Comparison of ENCODE assay signal across 8 mouse cellular contexts in the genomic region with DNA sequence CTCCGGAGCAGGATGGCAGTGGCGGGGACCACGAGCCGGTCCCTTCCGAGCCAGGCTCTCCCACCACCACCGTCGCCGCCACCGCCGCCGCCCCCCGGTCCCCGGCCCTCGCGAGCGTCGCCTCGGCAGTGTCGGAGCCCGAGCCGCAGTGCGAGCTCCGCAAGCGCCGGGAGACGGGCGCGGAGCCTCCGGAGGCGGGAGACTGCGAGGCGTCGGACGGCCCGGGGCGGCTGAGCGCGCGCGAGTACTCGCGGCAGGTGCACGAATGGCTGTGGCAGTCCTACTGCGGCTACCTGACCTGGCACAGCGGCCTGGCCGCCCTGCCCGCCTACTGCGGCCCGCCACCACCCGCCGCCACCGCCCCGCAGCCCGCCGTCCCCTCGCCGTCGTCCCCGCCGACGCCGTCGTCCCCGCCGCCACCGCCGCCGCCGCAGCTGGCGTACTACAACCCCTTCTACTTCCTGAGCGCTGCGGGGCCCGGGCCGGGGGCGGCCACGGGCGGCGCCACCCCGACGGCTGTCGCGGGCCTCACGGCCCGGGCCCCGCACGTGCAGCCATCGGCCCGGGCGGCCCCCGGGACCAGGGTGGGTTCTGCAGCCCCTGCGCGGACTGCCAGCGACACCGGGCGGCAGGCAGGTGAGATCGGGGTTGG. TPM values are rescaled to one million over a fixed set of nuclear protein-coding genes. Genes with fewer than 3 reads are reported as not detected.
DNase-seq lines count a peak whose midpoint lies in the region; ATAC-seq and TF ChIP-seq lines count a peak whose summit lies in the region.

No protein-coding gene starts in this region.

- intact Hi-C loops in heart, postnatal 25 days (cut with DNase I) = no loop called here

- H3K4me3 ChIP-seq in G1E (ENCODE audit: low read depth, low read length) = peak overlapping the region; percentile 96
- H3K4me3 ChIP-seq in embryonic facial prominence, embryonic 14.5 days (ENCODE audit: low read depth, low read length) = peak overlapping the region; percentile 96
- H3K4me3 ChIP-seq in hindbrain, embryonic 14.5 days (replicated peaks; ENCODE audit: low read length) = peak overlapping the region; percentile 95
- H3K4me3 ChIP-seq in liver, postnatal 0 days (ENCODE audit: low read depth, low read length) = peak overlapping the region; percentile 83
- H3K4me3 ChIP-seq in neural tube, embryonic 15.5 days (replicated peaks) = peak overlapping the region; percentile 95

- peak overlapping the region; percentile 90 for H3K9ac ChIP-seq in embryonic facial prominence, embryonic 14.5 days (ENCODE audit: low read depth, low read length)
- peak overlapping the region; percentile 90 for H3K9ac ChIP-seq in hindbrain, embryonic 14.5 days
- H3K9ac ChIP-seq in liver, postnatal 0 days (replicated peaks) = peak overlapping the region; percentile 74
- peak overlapping the region; percentile 82 for H3K9ac ChIP-seq in neural tube, embryonic 15.5 days (replicated peaks)

- H3K36me3 ChIP-seq in G1E (replicated peaks) = peaks cover 35% of the 10 kb centered on the region
- H3K36me3 ChIP-seq in embryonic facial prominence, embryonic 14.5 days (ENCODE audit: control insufficient read depth, insufficient read depth, low read length) = peaks cover 35% of the 10 kb centered on the region
- peaks cover 37% of the 10 kb centered on the region for H3K36me3 ChIP-seq in hindbrain, embryonic 14.5 days (replicated peaks; ENCODE audit: control insufficient read depth, insufficient read depth)
- peaks cover 18% of the 10 kb centered on the region; the same call in 1 of the 2 replicates for H3K36me3 ChIP-seq in liver, postnatal 0 days (replicated peaks; ENCODE audit: insufficient read depth, low read length)
- peaks cover 26% of the 10 kb centered on the region for H3K36me3 ChIP-seq in neural tube, embryonic 15.5 days

- WGBS in embryonic facial prominence, embryonic 14.5 days = 0% methylated on average over 24 of the region's 96 CpGs
- under 1% methylated on average over 63 of the region's 96 CpGs for WGBS in hindbrain, embryonic 14.5 days
- under 1% methylated on average over 68 of the region's 96 CpGs for WGBS in liver, postnatal 0 days (ENCODE audit: insufficient replicate concordance)
- WGBS in neural tube, embryonic 15.5 days = under 1% methylated on average over 64 of the region's 96 CpGs

- TF ChIP-seq EP300 in liver, postnatal 0 days (IDR thresholded peaks at IDR 0.05; ENCODE audit: low read depth) = no peak

- no peak for TF ChIP-seq CTCF in G1E (IDR thresholded peaks at IDR 0.05; ENCODE audit: low read depth, low read length)
- TF ChIP-seq CTCF in liver, postnatal 0 days (IDR thresholded peaks at IDR 0.05; ENCODE audit: low read depth) = peak; percentile 19; the same call in 1 of the 2 replicates

- peak overlapping the region; percentile 71 for H3K27ac ChIP-seq in embryonic facial prominence, embryonic 14.5 days (replicated peaks; ENCODE audit: low read depth, low read length)
- peak overlapping the region; percentile 80 for H3K27ac ChIP-seq in hindbrain, embryonic 14.5 days
- H3K27ac ChIP-seq in liver, postnatal 0 days (ENCODE audit: low read depth) = peak overlapping the region; percentile 74
- peak overlapping the region; percentile 87 for H3K27ac ChIP-seq in neural tube, embryonic 15.5 days (replicated peaks)

- DNase-seq in heart, adult 11 months = peak; percentile 94
- DNase-seq in heart, postnatal 25 days (ENCODE audit: low spot score) = no peak
- DNase-seq in G1E (ENCODE audit: low spot score) = peak; percentile 37
- peak; percentile 18 for DNase-seq in embryonic facial prominence, embryonic 14.5 days (ENCODE audit: low spot score)
- DNase-seq in hindbrain, embryonic 14.5 days (ENCODE audit: low spot score) = no peak
- peak; percentile 50 for DNase-seq in liver, postnatal 0 days
- no peak for DNase-seq in layer of hippocampus, postnatal 14 days (ENCODE audit: low spot score in 2 of 2)

- peaks cover 18% of the 10 kb centered on the region for H3K4me1 ChIP-seq in G1E (ENCODE audit: insufficient read depth, low read depth, low read length)
- H3K4me1 ChIP-seq in embryonic facial prominence, embryonic 14.5 days (ENCODE audit: control insufficient read depth, insufficient read depth, low read length) = peaks cover 6% of the 10 kb centered on the region
- H3K4me1 ChIP-seq in hindbrain, embryonic 14.5 days (replicated peaks; ENCODE audit: control insufficient read depth, insufficient read depth, low read length) = peaks cover 11% of the 10 kb centered on the region
- peaks cover 16% of the 10 kb centered on the region for H3K4me1 ChIP-seq in liver, postnatal 0 days (ENCODE audit: insufficient read depth)
- peaks cover 33% of the 10 kb centered on the region for H3K4me1 ChIP-seq in neural tube, embryonic 15.5 days

- H3K4me2 ChIP-seq in embryonic facial prominence, embryonic 14.5 days (ENCODE audit: low read depth, low read length) = peak overlapping the region; percentile 81
- peak overlapping the region; percentile 57 for H3K4me2 ChIP-seq in hindbrain, embryonic 14.5 days (replicated peaks)
- H3K4me2 ChIP-seq in liver, postnatal 0 days (ENCODE audit: low read depth, low read length) = peak overlapping the region; percentile 91
- peak overlapping the region; percentile 82 for H3K4me2 ChIP-seq in neural tube, embryonic 15.5 days

- H3K9me3 ChIP-seq in G1E (replicated peaks) = no peaks in the 10 kb centered on the region
- no peaks in the 10 kb centered on the region for H3K9me3 ChIP-seq in embryonic facial prominence, embryonic 14.5 days (ENCODE audit: control insufficient read depth, low read length)
- no peaks in the 10 kb centered on the region for H3K9me3 ChIP-seq in hindbrain, embryonic 14.5 days (ENCODE audit: control insufficient read depth, low read length)
- H3K9me3 ChIP-seq in liver, postnatal 0 days (ENCODE audit: low read length) = no peaks in the 10 kb centered on the region
- no peaks in the 10 kb centered on the region for H3K9me3 ChIP-seq in neural tube, embryonic 15.5 days (replicated peaks)

- no peak for ATAC-seq in G1E (ENCODE audit: extremely low read depth, insufficient number of reproducible peaks, low FRiP score, poor library complexity, severe bottlenecking)
- ATAC-seq in embryonic facial prominence, embryonic 14.5 days (ENCODE audit: low read depth) = peak; percentile 68
- peak; percentile 38 for ATAC-seq in hindbrain, embryonic 14.5 days (ENCODE audit: low FRiP score)
- peak; percentile 70 for ATAC-seq in liver, postnatal 0 days
- ATAC-seq in neural tube, embryonic 15.5 days (ENCODE audit: low FRiP score) = peak; percentile 79

- H3K27me3 ChIP-seq in G1E (ENCODE audit: insufficient read depth, low read length) = peaks cover 5% of the 10 kb centered on the region; the same call in 1 of the 2 replicates
- H3K27me3 ChIP-seq in embryonic facial prominence, embryonic 14.5 days (replicated peaks; ENCODE audit: control insufficient read depth, insufficient read depth, low read length) = no peaks in the 10 kb centered on the region
- H3K27me3 ChIP-seq in hindbrain, embryonic 14.5 days (ENCODE audit: control insufficient read depth, insufficient read depth, low read length) = no peaks in the 10 kb centered on the region
- no peaks in the 10 kb centered on the region for H3K27me3 ChIP-seq in liver, postnatal 0 days (ENCODE audit: insufficient read depth, low read length)
- peaks cover 6% of the 10 kb centered on the region; the same call in 1 of the 2 replicates for H3K27me3 ChIP-seq in neural tube, embryonic 15.5 days (replicated peaks)

RNA-seq across cellular contexts. Expression of gene Fam8a1, which starts 0.4 kb away (rescaled TPM):
- 10 to 100 TPM; 31.0 to 37.0 TPM for total RNA-seq in heart, postnatal 25 days (2021)
- 39.4 and 44.9 TPM in 2 replicates for total RNA-seq in G1E (2014; fragmentation: Nextera tagmentation)
- total RNA-seq in G1E (2017) = 26.3 and 29.0 TPM in 2 replicates
- 7.2 and 9.8 TPM in 2 replicates for polyA plus RNA-seq in G1E (2012)
- polyA plus RNA-seq in embryonic facial prominence, embryonic 14.5 days (2014; fragmentation: Nextera tagmentation; extraction: Ambion mirVana) = 13.3 and 14.6 TPM in 2 replicates
- 15.4 and 17.4 TPM in 2 replicates for polyA plus RNA-seq in hindbrain, embryonic 14.5 days (2014; fragmentation: Nextera tagmentation; extraction: Ambion mirVana)
- polyA plus RNA-seq in liver, postnatal 0 days (2015; fragmentation: Nextera tagmentation; extraction: Ambion mirVana) = 4.4 TPM in 2 replicates
- 12.9 and 14.8 TPM in 2 replicates for polyA plus RNA-seq in neural tube, embryonic 15.5 days (2015; fragmentation: Nextera tagmentation; extraction: Ambion mirVana)
- total RNA-seq in layer of hippocampus, postnatal 14 days (2021) = 10 to 100 TPM; 69.9 to 70.3 TPM

RNA-seq across cellular contexts. Expression of gene Nup153, which starts 58.0 kb away (rescaled TPM):
- total RNA-seq in heart, postnatal 25 days (2021) = 10 to 100 TPM; 29.4 to 39.3 TPM
- total RNA-seq in G1E (2014; fragmentation: Nextera tagmentation) (186 and 235 TPM in 2 replicates), G1E (2017) (89.2 and 92.3 TPM in 2 replicates)
- polyA plus RNA-seq in G1E (2012) = 21.1 and 24.8 TPM in 2 replicates
- 31.5 and 31.8 TPM in 2 replicates for polyA plus RNA-seq in embryonic facial prominence, embryonic 14.5 days (2014; fragmentation: Nextera tagmentation; extraction: Ambion mirVana)
- 25.9 and 33.2 TPM in 2 replicates for polyA plus RNA-seq in hindbrain, embryonic 14.5 days (2014; fragmentation: Nextera tagmentation; extraction: Ambion mirVana)
- polyA plus RNA-seq in liver, postnatal 0 days (2015; fragmentation: Nextera tagmentation; extraction: Ambion mirVana) = 6.6 and 8.0 TPM in 2 replicates
- polyA plus RNA-seq in neural tube, embryonic 15.5 days (2015; fragmentation: Nextera tagmentation; extraction: Ambion mirVana) = 15.8 and 17.4 TPM in 2 replicates
- 10 to 100 TPM; 41.5 to 51.7 TPM for total RNA-seq in layer of hippocampus, postnatal 14 days (2021)

Comparison
In these comparisons a context has a peak if more than half of its experiments do, and no peak if none do; other contexts are left out.
1. DNase-seq: peak in heart, adult 11 months (single experiment), G1E (single experiment), embryonic facial prominence, embryonic 14.5 days (single experiment) and liver, postnatal 0 days (single experiment); none in heart, postnatal 25 days (single experiment), hindbrain, embryonic 14.5 days (single experiment) and layer of hippocampus, postnatal 14 days (0 of 2).
2. Peak in every context shown above with its lines, with median percentiles within 50 percentile points of each other: H3K4me3 ChIP-seq, H3K27ac ChIP-seq, H3K4me2 ChIP-seq and H3K9ac ChIP-seq.